Mouse (Mus musculus) forebrain, embryonic 12.5 days (tissue): ENCODE results near the gene Ntn1. TPM values are rescaled to one million over a fixed set of nuclear protein-coding genes. Genes with fewer than 3 reads are reported as not detected.
A peak's percentile ranks its signal among the peaks of the same experiment; 100 is the strongest.

Experiments
- ATAC-seq: fragments of 200-750 bp; cut with Nextera tagmentation; 2 replicates; pipeline ENCODE4 v1.8.0; 2017; ENCODE audit warnings: moderate TSS enrichment; ENCODE audit not compliant: low FRiP score
- H3K27ac ChIP-seq: fragments of 300-500 bp; sonication (generic); 2 replicates; pipeline ENCODE4 v1.5.1; 2016; ENCODE audit warnings: mild to moderate bottlenecking
- H3K27me3 ChIP-seq: fragments of 300-500 bp; sonication (generic); 2 replicates; pipeline ENCODE4 v1.6.1; 2016; ENCODE audit warnings: mild to moderate bottlenecking
- H3K36me3 ChIP-seq: fragments of 300-500 bp; sonication (generic); replicated peaks from 2 replicates; pipeline ENCODE4 v1.6.1; 2016; ENCODE audit warnings: mild to moderate bottlenecking
- H3K4me1 ChIP-seq: fragments of 300-500 bp; sonication (generic); 2 replicates; pipeline ENCODE4 v1.6.1; 2016
- H3K4me2 ChIP-seq: fragments of 300-500 bp; sonication (generic); 2 replicates; pipeline ENCODE4 v1.6.1; 2016; ENCODE audit warnings: mild to moderate bottlenecking, moderate library complexity
- H3K4me3 ChIP-seq: fragments of 300-500 bp; sonication (generic); replicated peaks from 2 replicates; pipeline ENCODE4 v1.5.1; 2016; ENCODE audit warnings: mild to moderate bottlenecking
- H3K9ac ChIP-seq: fragments of 300-500 bp; sonication (generic); 2 replicates; pipeline ENCODE4 v1.6.1; 2016; ENCODE audit warnings: mild to moderate bottlenecking
- H3K9me3 ChIP-seq: fragments of 300-500 bp; sonication (generic); 2 replicates; pipeline ENCODE4 v1.6.1; 2016
- WGBS: fragments of 180-500 bp; shearing (Covaris S2); methylation state at CpG from one replicate; pipeline ENCODE4 v1.1.7; 2016; 5-methylcytosine and 5-hydroxymethylcytosine counted together
- polyA plus RNA-seq: library from polyadenylated mRNA; unstranded; fragments of >200 nt; fragmentation: Nextera tagmentation; extraction: Ambion mirVana; gene quantifications from 2 replicates; pipeline ENCODE4 v1.2.1, GENCODE M21; 2016

Ntn1 gene
- polyA plus RNA-seq, 1 experiment from 2014 or later, result 14.2 TPM

- Histone ChIP-seq H3K4me3 (no peak overlapping the region), H3K27ac (no peak overlapping the region)
- no peak for ATAC-seq
Measured at GRCm38 (mm10) chr11:68341111-68342002, 59.3 kb downstream of the Ntn1 start.

GRCm38 (mm10) chr11:68340366-68340765 lies 60.3 kb downstream of the Ntn1 start:
- H3K9ac ChIP-seq, result no peak overlapping the region
- no peaks in the 10 kb centered on the region for H3K9me3 ChIP-seq
- ATAC-seq, result no peak
- H3K27me3 ChIP-seq, result no peaks in the 10 kb centered on the region
- 75% methylated on average over 3 of the region's 3 CpGs for WGBS
- H3K4me2 ChIP-seq, result no peak overlapping the region
- H3K4me3 ChIP-seq, result no peak overlapping the region
- H3K36me3 ChIP-seq, result no peaks in the 10 kb centered on the region
- no peak overlapping the region for H3K27ac ChIP-seq
- H3K4me1 ChIP-seq, result peaks cover 14% of the 10 kb centered on the region

More at GRCm38 (mm10) chr11:68341111-68342002, 59.3 kb downstream of the Ntn1 start:
- peaks cover 14% of the 10 kb centered on the region for H3K4me1 ChIP-seq
- no peaks in the 10 kb centered on the region for H3K27me3 ChIP-seq
- no peaks in the 10 kb centered on the region for H3K9me3 ChIP-seq
- 78% methylated on average over 13 of the region's 13 CpGs for WGBS
- H3K4me2 ChIP-seq, result no peak overlapping the region
- H3K9ac ChIP-seq, result no peak overlapping the region
- H3K36me3 ChIP-seq, result no peaks in the 10 kb centered on the region

- no peak overlapping the region for H3K4me2 ChIP-seq
- no peak for ATAC-seq
- WGBS, result 94% methylated on average over 13 of the region's 13 CpGs
- no peak overlapping the region for H3K9ac ChIP-seq
- no peak overlapping the region for H3K4me3 ChIP-seq
- no peaks in the 10 kb centered on the region for H3K27me3 ChIP-seq
- H3K4me1 ChIP-seq, result peaks cover 14% of the 10 kb centered on the region
- no peaks in the 10 kb centered on the region for H3K36me3 ChIP-seq
- H3K27ac ChIP-seq, result no peak overlapping the region
- no peaks in the 10 kb centered on the region for H3K9me3 ChIP-seq
Measured at GRCm38 (mm10) chr11:68339856-68340255, 60.8 kb downstream of the Ntn1 start.

GRCm38 (mm10) chr11:68339331-68339730 lies 61.3 kb downstream of the Ntn1 start:
- no peak overlapping the region for H3K27ac ChIP-seq
- H3K9me3 ChIP-seq, result no peaks in the 10 kb centered on the region
- no peak overlapping the region for H3K4me2 ChIP-seq
- ATAC-seq, result no peak
- peaks cover 14% of the 10 kb centered on the region for H3K4me1 ChIP-seq
- no peaks in the 10 kb centered on the region for H3K36me3 ChIP-seq
- no peak overlapping the region for H3K9ac ChIP-seq
- WGBS, result 92% methylated on average over 7 of the region's 7 CpGs
- H3K4me3 ChIP-seq, result no peak overlapping the region
- no peaks in the 10 kb centered on the region for H3K27me3 ChIP-seq

- Histone ChIP-seq H3K4me3 (no peak overlapping the region), H3K9me3 (no peaks in the 10 kb centered on the region), H3K4me2 (no peak overlapping the region), H3K27ac (no peak overlapping the region), H3K4me1 (no peaks in the 10 kb centered on the region), H3K36me3 (no peaks in the 10 kb centered on the region), H3K27me3 (no peaks in the 10 kb centered on the region), H3K9ac (no peak overlapping the region)
- WGBS, result 88% methylated on average over 13 of the region's 13 CpGs
- ATAC-seq, result no peak
Measured at GRCm38 (mm10) chr11:68331676-68332265, 68.9 kb downstream of the Ntn1 start.

- H3K9ac ChIP-seq, result no peak overlapping the region
- no peaks in the 10 kb centered on the region for H3K9me3 ChIP-seq
- no peaks in the 10 kb centered on the region for H3K27me3 ChIP-seq
- H3K36me3 ChIP-seq, result no peaks in the 10 kb centered on the region
- ATAC-seq, result no peak
- WGBS, result 90% methylated on average over 6 of the region's 6 CpGs
- H3K4me2 ChIP-seq, result no peak overlapping the region
- H3K4me3 ChIP-seq, result no peak overlapping the region
- H3K27ac ChIP-seq, result no peak overlapping the region
- no peaks in the 10 kb centered on the region for H3K4me1 ChIP-seq
Measured at GRCm38 (mm10) chr11:68331117-68331437, 69.5 kb downstream of the Ntn1 start.

- Histone ChIP-seq H3K4me2 (no peak overlapping the region), H3K27ac (no peak overlapping the region; the same call in 1 of the 2 replicates), H3K9ac (no peak overlapping the region), H3K36me3 (no peaks in the 10 kb centered on the region), H3K4me1 (no peaks in the 10 kb centered on the region), H3K27me3 (no peaks in the 10 kb centered on the region), H3K4me3 (no peak overlapping the region), H3K9me3 (no peaks in the 10 kb centered on the region)
- ATAC-seq, result no peak
- 79% methylated on average over 10 of the region's 10 CpGs for WGBS
Measured at GRCm38 (mm10) chr11:68330398-68331116, 70.1 kb downstream of the Ntn1 start.

- no peaks in the 10 kb centered on the region for H3K9me3 ChIP-seq
- 87% methylated on average over 2 of the region's 2 CpGs for whole genome bisulfite sequencing
- no peaks in the 10 kb centered on the region for H3K4me1 ChIP-seq
- H3K9ac ChIP-seq, result no peak overlapping the region
- H3K4me3 ChIP-seq, result no peak overlapping the region
- no peak for ATAC-seq
- no peaks in the 10 kb centered on the region for H3K36me3 ChIP-seq
- H3K27ac ChIP-seq, result no peak overlapping the region
- H3K4me2 ChIP-seq, result no peak overlapping the region
- H3K27me3 ChIP-seq, result no peaks in the 10 kb centered on the region
Measured at GRCm38 (mm10) chr11:68324863-68325262, 75.8 kb downstream of the Ntn1 start.

- H3K27ac ChIP-seq, result no peak overlapping the region
- H3K36me3 ChIP-seq, result no peaks in the 10 kb centered on the region
- no peaks in the 10 kb centered on the region for H3K9me3 ChIP-seq
- H3K4me1 ChIP-seq, result no peaks in the 10 kb centered on the region
- no peak overlapping the region for H3K9ac ChIP-seq
- no peak for ATAC-seq
- no peak overlapping the region for H3K4me3 ChIP-seq
- WGBS, result 67% methylated on average over 7 of the region's 7 CpGs
- no peaks in the 10 kb centered on the region for H3K27me3 ChIP-seq
- no peak overlapping the region for H3K4me2 ChIP-seq
Measured at GRCm38 (mm10) chr11:68321417-68321816, 79.2 kb downstream of the Ntn1 start.

GRCm38 (mm10) chr11:68315551-68316130 lies 85.0 kb downstream of the Ntn1 start:
- Histone ChIP-seq H3K9me3 (no peaks in the 10 kb centered on the region), H3K4me2 (no peak overlapping the region), H3K27me3 (no peaks in the 10 kb centered on the region), H3K4me1 (peaks cover 22% of the 10 kb centered on the region), H3K4me3 (no peak overlapping the region), H3K27ac (no peak overlapping the region), H3K9ac (no peak overlapping the region), H3K36me3 (no peaks in the 10 kb centered on the region)
- no peak for ATAC-seq
- 81% methylated on average over 11 of the region's 11 CpGs for WGBS

- H3K36me3 ChIP-seq, result no peaks in the 10 kb centered on the region
- H3K4me3 ChIP-seq, result no peak overlapping the region
- WGBS, result 59% methylated on average over 4 of the region's 4 CpGs
- H3K27me3 ChIP-seq, result no peaks in the 10 kb centered on the region
- no peak overlapping the region for H3K27ac ChIP-seq
- H3K9ac ChIP-seq, result no peak overlapping the region
- H3K9me3 ChIP-seq, result no peaks in the 10 kb centered on the region
- no peak overlapping the region for H3K4me2 ChIP-seq
- no peak for ATAC-seq
- H3K4me1 ChIP-seq, result peaks cover 28% of the 10 kb centered on the region
Measured at GRCm38 (mm10) chr11:68313861-68314260, 86.8 kb downstream of the Ntn1 start.

GRCm38 (mm10) chr11:68313065-68313464 lies 87.6 kb downstream of the Ntn1 start:
- H3K27ac ChIP-seq, result peak overlapping the region; percentile 25; the same call in 1 of the 2 replicates
- no peaks in the 10 kb centered on the region for H3K36me3 ChIP-seq
- no peaks in the 10 kb centered on the region for H3K27me3 ChIP-seq
- 28% methylated on average over 7 of the region's 7 CpGs for WGBS
- no peaks in the 10 kb centered on the region for H3K9me3 ChIP-seq
- H3K4me3 ChIP-seq, result no peak overlapping the region
- no peak overlapping the region for H3K4me2 ChIP-seq
- 0 out of 2 replicates have a peak, but pooled peaks have one; percentile 27 for ATAC-seq
- peaks cover 30% of the 10 kb centered on the region for H3K4me1 ChIP-seq
- H3K9ac ChIP-seq, result no peak overlapping the region
